Mouse (Mus musculus): ENCODE data around the gene Ncor2. TPM values are rescaled to one million over a fixed set of nuclear protein-coding genes. Genes with fewer than 3 reads are reported as not detected.

Ncor2 gene
- total RNA-seq, 1 experiment from 2014 or later = 192 TPM

DNA sequence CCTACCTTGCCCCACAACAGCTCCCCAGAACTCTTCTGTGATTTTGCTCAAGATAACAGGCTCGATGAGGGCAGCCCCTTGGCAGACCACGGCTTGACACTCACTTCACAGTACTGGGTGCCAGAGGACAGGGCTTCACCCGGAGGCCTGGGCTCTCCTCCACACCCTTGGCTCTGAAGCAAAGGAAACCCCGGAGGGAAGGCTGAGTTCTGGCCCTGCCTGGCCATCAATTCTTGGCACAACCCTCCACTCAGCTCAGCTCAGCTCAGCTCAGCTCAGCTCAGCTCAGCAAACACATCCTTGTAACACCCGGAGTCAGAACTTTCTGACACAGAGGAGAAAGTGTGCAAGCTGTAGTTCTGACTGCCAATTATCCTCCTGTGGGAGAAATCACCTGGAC is 30.3 kb downstream of the Ncor2 start:
- peak; percentile 87 for DNase-seq

DNA sequence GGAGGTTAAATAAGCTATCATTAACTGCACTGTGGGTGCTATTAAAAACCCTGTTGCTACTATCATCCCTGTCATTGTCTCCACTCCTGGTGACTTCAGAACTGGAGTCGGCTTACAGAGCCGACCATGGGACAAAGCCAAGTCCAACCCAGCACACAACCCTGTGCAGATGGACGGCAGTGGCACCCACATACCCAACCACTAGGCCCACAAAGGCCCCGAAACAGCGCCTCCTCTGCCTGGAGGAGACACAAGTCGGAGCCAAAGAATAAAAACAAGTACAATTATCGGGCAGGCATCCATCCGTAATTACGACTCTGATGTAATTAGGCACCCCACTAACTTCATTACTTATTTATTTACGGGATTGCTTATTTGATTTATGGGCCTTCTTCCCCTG is 30.8 kb downstream of the Ncor2 start:
- no peak for DNase-seq

DNA sequence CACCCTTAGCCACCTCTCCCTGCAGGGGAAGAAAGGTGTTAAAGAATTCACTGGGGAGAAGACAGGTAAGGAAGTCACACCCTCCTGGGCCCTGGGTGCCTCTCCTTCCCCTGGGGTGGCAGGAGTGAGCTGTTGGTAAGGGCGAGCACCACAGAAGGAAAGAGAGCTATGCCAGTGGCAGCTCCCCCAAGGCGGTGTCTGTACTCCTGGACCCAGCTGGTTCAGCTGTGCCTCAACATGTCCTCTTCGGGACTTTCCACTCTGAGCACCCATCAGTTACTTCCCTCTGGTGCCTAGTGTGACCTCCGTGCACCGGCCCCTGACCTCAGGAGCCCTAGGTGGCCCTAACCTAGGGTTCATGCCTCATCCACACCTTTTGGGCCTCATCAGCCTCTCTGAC is 31.9 kb downstream of the Ncor2 start:
- no peak for DNase-seq

DNA sequence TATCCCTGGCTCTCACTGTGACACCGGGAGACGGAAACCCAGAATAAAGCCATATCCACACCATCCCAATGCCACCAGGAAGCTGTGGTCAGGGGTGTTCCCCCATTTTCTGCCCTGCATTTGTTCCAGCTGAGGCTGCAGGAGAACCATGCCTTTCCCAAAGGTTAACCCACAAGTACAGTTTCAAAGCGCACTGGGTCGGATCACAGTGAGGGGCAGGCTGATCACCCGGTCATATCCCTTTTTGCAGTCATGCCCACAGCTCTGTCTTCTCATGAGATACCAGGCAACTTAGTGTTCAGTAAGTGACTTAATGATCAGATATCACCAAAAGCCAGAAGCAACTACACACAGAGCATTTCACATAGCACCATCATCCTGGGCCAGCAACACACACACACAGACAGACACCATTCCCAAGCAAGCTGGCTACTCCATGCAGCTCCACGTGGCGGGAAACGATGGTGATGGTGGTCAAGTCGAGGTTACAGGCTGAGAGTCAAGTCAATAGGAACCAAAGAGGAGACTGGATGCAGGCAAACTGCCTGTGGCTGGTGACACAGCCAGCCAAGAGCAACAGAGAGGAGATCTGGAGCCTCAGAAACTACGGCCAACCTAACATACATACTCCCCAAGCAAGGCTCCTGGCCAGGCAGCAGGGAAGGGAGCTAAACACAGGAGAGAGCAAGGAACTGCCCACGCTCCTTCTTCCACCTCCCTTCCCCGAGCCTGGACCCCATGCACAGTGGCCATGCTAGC is 35.7 kb downstream of the Ncor2 start:
- no peak for DNase-seq

DNA sequence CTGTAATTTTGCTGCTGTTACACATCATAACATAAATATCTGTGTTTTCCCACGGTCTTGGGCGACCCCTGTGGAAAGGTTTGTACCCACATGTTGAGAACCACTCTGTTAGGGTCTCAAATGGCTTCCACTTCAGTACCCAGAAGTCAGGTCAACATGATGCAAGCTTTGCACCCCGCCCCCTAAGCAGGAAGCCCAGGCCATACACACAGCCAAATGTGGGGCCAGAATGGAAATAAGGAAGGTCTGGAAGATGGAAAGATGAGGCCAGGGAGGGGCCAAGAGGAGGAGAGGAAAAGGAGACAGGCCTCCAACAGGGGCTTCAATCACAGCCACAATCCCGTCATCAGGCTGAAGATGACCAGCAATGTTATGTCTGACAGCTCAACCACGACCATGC is 37.1 kb downstream of the Ncor2 start:
- DNase-seq = no peak

DNA sequence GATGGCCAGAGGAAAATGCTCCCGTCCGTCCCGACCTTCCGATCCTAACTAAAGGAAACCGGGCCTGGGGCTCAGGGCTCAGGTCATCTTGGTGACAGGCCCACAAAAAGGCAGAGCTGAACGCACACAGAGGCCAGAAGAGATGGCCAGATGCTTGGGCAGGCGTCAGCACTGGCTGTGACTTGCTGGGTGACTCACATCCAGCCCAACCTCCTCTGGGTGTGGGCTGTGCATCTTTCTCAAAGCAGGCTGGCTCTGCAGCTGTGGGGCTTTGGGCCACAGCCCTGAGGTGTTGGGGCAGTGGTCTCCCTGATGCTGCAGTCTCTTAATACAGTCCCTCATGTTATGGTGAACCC is 37.5 kb downstream of the Ncor2 start:
- DNase-seq = peak; percentile 83

DNA sequence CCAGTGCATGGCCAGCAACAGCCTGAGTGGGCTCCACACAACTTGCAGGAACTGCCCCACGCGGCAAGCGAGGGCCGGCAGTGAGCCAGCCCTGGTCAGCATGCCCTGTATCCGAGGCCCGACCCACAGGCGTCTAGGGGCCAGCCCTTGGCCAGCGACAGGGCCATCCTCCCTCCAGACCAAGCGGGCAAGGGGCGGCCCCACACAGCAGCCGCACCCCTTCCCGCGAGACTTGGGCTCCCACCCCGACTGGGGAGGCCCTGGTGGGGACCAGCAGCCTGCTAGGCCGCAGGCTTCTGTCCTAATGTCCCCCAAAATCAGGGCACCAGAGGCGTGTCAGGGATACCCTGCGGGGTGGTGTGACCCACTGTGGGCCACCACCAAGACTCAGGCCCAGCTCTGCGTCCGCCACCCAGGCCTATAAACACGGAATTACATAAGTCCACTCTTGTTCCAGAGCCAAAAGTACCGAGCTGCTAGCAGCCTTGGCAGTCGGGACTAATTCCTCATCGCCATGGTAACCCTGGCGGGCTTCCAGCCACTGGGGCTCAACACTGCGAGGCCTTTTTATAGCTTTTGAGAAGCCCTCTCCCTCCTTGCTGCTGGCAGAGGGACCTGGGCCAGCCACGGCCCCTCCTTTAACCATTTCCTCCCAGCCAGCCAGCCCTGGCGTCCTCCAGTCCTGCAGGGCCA is 38.0 kb downstream of the Ncor2 start:
- peak; percentile 99 for DNase-seq

DNA sequence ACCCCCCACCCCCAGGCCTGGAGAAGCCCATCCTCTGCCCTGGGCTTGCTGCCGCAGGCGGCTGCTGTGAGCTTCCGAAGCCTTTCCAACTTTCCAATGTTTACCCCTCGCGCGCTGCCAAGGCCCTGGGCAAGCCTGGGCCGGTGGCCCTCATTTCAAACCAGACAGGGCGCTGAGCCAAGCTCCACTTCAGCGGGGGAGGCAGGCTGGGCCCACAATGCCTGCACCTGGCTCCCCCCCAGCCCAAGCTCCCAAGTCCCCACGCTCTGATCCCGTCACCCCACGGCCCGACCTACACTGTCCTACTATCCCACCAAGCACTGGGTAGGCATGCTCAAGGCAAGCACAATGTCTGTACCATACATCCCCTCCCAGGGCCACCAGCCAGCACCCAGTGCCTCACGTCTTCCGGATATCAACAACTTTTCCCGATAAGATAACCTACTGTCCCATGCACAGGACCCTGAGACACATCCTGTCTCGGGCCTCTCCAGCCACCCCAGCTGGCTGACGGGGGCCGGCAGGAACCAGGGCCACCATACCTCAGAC is 38.8 kb downstream of the Ncor2 start:
- peak; percentile 92 for DNase-seq

DNA sequence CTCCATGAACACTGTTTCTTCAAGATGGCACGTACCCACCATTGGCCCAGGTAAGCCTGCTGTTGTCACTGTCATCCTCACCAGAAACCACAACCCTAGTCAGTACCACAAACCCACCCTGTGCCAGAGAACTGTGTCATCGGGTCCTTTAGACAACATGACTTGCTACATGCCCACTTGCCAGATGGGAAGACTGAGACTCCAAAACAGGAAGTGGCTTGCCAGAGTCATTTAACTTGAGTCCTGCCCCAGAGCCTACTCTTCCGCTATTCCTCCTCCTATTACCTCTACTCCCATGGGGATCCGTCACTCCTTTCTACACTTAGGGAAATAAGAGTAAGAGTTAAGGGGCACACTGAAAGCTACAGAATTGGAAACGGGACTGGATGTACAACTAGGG is 39.4 kb downstream of the Ncor2 start:
- no peak for DNase-seq

DNA sequence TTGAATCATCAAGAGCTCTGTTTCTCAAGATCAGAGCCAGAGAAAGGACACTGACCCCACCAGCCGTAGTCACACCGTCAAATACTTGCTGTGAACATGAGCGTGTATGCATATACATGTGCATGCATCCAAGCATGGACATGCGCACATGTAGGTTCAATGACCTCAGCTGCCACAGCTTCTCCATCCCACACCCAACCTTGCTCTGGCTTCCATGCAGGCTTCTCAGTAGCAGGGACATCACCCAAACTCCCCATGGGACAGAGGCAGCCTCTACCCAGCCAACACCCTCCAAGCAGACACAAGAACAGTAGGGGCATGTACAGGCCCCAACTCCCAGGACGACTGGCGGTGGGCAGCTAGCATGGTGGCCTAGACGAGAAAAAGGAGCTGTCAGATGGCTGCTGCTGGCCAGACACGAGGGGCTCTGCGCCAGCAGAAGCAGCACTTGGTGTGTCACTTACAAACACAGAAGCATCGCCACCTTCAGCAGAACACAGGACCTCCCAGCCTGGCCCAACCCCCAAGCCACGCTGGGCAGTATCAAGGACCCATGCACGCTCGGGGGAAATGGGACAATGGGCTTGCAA is 40.1 kb downstream of the Ncor2 start:
- DNase-seq = no peak

DNA sequence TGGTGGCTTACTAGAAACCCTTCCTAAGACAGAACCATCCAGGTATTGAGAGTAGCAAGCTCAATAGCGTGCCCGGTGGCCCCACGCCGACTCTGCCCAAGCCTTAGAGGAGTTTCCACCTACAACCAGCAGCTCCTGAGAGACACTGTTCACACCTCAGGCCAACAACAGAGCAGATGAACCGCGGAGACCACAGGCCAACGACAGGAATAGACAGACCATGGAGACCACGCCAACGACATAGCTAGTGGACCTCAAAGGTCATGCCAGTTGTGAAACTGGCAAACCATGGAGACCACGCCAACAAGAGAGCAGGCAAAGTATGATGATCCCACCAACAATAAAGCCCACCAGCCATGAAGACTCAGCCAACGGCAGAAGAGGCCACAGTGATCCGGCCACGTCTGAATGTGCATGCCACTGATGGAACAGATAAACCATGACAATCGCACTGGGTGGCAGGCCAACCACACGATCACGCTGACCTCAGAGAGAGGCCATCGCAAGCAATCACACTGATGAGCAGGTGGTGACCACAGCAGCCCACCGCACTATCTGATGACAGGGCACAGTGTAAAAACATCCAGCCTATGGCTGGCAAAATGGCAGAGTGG is 41.2 kb downstream of the Ncor2 start:
- DNase-seq = no peak

DNA sequence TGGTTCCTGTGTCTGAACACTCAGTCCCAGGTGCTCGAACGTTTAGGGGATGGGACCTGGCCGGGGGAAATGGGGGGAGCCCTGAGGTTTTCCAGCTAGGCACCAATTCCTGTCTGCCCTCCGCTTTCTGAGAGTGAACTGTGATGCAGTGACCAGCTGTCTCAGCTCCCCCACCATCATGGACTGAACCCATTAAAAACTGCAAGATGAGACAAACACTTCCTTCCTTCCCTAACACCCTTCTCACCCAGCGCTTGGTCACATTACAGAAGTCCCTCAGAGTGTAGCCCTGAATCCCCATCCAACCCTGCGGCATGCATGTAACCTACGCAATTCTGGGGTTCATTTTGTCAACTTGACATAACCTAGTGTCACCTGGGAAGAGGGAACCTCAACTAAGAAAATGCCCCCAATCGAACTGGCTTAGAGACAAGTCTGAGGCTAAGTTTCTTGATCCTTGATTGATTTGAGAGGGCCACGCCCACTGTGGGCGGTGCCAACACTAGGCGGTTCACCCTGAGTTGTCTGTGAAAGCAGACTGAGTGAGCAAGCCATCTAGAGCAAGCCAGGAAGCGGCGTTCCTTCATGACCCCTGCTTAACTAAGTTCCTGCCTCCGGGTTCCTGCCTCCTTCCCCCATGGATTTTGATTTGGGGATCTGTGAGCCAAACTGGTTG is 41.9 kb downstream of the Ncor2 start:
- peak; percentile 68 for DNase-seq

DNA sequence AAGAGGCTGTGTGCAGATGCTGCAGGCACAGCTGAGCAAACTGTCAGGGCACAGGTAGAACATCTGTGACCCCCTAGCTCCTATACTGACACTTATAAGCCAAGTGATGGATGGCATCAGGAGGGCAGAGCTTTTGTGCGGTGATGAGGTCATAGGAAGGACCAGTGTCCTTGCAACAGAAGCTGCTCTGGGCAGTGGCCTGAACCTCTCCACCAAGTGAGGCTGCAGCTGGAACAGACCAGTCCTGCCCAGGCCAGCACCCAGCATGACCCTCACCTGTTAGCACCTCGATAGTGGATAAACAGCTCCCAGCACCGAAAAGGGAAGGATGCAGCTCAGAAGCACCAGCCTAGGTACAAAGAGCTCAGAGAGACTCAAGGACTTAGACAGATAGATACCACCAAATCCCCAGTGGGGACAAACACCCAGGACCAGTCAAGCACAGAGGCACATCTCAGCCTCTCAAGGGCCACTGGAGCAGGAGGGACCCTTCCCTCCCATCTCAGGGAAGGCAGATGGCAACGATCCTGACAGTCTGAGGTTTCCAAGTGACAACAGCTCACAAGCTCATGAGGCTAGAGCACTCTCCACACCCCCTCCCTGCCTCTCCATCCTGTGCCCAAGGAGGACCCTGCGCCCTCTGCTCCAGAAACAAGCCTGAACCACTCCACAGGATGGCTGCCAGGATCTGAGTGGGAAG is 42.6 kb downstream of the Ncor2 start:
- no peak for DNase-seq

DNA sequence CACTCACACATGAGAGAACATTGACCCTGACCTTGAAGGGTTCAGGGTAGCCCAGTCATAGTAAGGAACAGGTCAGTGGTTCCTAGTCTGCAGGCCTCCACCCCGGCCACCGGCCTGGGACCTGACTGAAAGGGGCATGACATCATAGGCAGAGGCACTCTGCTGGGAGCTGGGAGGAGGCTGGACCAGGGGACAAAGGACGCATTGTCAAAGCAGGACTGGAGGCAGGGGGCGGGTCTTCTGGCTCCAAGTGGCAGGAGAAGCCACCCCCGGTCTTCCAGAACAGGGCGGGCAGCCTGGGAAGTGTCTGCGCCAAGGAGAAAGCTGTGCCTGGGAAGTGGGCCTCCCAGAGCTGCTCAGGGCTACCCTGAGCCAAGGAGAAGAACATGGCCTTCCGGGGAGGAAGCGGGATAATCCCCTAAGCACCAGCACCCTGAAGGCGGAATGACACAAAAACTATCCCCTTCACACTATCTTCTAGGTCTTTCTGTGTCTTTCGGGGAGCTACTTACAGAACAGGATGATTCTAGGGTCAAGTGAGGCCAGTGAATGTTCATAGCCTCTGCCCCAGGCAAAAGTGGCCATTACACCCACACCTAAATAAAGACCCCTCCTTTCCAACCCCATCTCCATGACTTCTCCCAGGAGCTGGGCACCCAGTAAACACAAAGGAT is 44.1 kb downstream of the Ncor2 start:
- DNase-seq = peak; percentile 80

DNA sequence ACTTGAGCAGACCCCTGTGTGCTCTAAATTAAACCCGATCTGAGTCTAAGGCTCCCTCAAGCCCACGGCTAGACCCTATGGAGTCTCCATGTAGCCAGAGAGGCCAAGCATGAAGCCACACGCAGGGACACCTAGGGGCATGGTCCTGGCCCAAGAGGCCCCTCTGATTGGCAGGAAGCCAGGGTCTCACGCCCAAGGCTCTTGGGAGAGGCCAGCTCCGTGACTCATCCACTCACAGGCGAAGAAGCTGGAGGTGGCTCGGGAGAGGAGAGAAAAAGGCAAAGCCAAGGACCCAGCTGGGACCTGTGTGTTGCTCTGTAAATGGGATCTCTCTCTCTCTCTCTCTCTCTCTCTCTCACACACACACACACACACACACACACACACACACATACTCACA is 44.6 kb downstream of the Ncor2 start:
- DNase-seq = peak; percentile 90

DNA sequence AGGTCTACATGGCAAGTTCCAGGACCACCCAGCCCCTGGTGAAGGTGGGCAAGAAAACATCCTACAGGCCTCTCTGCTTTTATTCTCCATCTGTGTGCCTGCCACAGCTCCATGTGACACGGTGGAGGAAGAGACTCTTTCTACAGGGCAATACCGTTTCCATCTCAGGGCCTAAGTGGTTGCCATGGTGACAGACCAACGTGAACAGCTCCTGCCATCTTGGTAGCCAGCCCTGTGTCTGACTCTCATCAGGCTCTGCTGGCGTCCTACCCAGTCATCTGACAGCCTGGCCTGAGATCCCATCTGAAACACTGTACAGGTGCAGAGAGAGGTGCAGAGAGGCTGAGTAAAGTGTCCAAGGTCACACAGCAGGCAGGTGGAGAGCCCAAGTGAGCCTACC is 45.4 kb downstream of the Ncor2 start:
- DNase-seq = no peak

DNA sequence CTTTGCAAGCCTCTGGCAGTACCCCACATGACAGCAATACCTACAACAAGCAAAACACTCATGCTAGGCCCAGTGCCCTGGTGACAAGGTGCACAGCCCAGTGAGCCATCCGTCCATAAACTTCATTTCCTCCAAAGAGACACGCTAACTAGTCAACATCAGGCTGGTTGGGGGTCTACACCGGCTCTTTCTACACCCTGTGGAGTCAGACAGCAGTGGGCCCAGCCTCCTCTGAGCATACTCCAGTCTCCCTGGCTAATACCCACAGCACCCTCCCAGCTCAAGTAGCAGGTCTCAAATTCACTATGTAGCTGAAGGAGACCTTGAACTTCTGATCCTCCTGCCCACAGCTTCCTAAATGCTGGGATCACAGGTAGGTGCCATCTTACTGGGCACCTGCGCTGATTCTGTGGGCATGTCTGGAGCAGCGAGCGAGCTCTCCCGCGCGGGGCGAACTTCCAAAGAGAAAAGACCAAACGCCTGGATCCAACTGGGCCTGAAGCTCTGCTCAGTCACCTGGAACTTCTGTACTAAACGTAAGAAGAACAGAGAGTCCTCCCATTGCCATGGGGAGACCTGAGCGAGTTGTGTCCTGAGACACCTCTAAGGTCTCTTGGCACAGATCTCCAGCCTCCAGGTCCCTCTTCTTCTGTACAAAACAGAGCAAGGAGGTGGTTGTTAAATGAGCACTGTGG is 46.3 kb downstream of the Ncor2 start:
- no peak for DNase-seq

DNA sequence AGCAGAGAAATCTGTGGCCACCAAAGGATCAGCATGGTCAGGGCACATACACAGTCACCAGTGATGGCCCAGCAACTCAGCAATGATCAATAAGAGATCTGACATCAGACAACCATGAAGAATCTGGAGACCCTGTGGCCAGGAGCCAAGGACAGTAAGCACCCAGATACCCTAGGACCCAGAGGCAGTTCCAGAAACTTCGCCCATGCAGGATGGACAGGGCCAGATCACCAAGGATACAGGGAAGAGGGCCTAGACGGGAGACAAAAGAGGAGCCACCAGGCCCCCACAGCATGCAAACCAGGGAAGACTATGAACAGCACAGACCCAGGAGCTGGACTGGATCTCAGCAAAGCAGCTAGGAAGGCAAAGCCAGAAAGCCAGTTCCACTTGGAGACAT is 47.0 kb downstream of the Ncor2 start:
- no peak for DNase-seq

DNA sequence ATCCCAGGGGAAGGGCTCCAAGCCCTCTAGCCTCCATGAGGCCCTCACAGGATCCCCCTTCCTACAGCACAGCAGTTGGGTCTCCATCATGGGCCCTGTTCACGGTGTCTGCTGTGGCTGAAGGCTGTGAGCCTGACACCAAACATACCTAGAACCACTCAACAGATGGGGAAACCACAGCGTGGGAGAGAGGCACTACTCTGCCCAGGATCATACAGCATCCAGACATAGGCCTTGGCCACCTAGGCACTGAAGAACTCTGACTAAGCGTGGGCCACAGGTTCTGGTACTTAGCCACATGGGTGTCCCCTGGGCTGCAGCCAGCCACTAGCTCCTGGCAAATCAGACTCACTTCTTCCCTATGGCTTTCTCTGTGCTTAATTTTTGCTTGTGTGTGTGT is 48.6 kb downstream of the Ncor2 start:
- DNase-seq = no peak

DNA sequence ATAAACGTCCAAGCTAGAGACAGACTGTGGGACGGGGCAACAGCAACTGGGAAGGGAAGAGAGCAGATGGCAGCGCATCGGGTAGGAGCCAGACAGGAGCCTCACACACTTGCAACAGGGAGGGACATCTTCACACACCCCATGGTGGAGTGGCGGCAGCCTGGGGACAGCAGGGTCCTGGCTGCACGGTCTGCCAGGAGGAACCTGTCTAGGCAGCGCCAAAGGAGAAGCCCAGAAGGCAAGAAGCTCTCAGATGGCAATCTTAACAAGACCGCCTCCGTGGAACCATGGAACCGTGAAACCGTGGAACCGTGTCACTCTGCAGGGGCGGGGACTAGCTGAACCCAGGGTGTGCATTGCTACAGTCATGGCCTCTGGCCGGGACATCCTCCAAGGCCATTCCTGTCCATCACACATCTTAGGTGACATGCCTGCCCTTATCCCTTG is 50.1 kb downstream of the Ncor2 start:
- DNase-seq = peak; percentile 69
